Mouse (Mus musculus): Measurements from ENCODE around the gene Mctp1.
A peak's percentile ranks its signal among the peaks of the same experiment; 100 is the strongest.
"Not testable (repeated sequence)": the region's sequence is repeated elsewhere in the genome, so short reads cannot be mapped to it uniquely, and the experiment has no call there.

The Mctp1 gene

GRCm38 (mm10) chr13:76481601-76482000, 97.3 kb downstream of the Mctp1 start:
- no peak for DNase-seq (ENCODE audit: low spot score in 2 of 2)

DNA sequence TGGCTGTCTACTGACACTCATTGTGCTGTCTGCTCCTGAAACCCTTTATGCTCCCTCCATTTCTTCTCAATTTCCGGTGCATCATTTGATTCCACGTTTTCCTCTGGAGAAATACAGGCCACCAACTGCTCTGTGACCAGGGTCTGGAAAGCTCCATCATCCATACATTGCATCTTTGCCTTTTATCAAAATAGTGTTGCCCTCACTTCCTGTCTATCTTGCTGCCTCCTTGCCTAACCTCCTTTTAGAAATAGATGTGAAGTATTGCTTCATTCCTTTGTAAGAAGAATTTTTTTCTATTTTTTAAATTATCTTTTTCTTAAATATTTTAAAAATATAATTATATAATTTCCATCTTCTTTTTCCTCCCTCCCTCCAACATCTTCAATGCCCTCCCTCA, 98.7 kb downstream of the Mctp1 start:
- DNase-seq (ENCODE audit: low spot score in 2 of 2), result no peak

DNA sequence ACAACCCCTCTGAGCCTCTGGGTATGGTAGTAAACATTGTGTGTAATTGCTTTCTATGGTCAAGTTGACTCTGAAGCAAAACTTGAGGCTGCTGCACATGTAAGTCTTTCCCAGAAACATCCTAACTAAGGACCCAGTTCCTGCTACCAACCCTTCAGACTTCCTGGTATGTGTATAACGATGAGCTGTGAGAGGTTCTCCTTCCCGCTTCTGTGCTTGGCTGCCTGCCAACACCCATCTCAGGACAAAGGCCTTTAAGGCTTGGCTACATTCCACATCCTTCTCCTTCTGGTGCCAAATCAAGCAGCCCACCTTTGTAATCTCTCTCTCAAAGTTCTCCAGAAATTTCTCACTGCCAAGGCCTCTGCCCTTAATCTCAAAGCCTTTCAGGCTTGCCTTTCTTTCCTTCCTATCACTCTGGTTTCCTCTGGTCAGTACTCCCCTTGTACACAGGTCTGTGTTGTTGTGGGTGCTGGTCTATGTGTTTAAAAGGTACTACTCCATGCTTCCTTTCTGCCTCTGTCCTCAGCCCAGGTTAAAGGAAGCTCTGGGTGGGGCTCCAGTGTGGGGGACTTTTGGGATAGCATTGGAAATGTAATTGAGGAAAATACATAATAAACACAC, 99.9 kb downstream of the Mctp1 start:
- no peak for DNase-seq (ENCODE audit: low spot score in 2 of 2)

- no peak for DNase-seq (ENCODE audit: low spot score in 2 of 2)
These were observed 131.6 kb downstream of the Mctp1 start for GRCm38 (mm10) chr13:76515896-76516295.

- DNase-seq (ENCODE audit: low spot score in 2 of 2), result no peak
These were observed 138.8 kb downstream of the Mctp1 start for GRCm38 (mm10) chr13:76523170-76523569.

DNA sequence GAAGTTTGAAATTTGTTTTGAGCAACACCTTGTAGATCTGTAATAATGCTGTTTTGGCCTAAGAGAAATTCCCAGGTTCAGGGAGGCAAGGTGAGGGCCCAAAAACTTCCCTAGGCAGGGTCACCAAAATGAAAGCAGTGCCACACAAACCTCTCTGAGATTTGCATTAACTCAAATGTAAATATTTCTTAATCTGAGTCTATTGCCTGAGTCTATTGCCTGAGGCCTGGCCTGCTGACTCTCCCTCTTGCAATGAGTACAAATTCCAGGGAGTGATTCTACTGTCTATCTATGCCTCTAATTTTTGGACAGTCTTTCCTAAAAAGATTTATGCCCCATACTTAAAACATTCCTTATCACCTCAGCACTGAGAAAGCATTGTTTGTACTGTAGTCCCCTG, 143.0 kb downstream of the Mctp1 start:
- no peak for DNase-seq (ENCODE audit: low spot score in 2 of 2)

GRCm38 (mm10) chr13:76527751-76528150, 143.4 kb downstream of the Mctp1 start:
- DNase-seq (ENCODE audit: low spot score in 2 of 2), result no peak

DNA sequence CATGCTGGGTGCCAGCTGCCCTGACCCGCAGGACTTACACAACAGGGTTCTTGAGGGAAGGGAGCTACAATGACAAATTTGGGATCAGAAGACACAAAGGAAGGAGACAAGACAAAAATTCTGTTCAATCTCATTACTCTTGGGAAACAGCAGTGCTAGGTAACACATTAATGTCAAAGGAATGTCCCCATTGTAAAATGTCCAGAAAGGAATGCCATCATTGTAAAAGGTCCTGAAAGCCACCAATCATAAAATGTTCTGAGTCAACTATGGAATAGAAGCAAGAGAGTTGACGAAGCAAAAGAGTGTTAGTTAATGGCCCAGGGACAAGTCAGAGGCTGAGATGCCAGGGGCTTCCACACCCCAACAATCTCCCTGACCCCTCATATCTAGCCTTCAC, 145.6 kb downstream of the Mctp1 start:
- no peak for DNase-seq (ENCODE audit: low spot score in 2 of 2)

GRCm38 (mm10) chr13:76530867-76531504, 146.7 kb downstream of the Mctp1 start:
- no peak for DNase-seq (ENCODE audit: low spot score in 2 of 2)

GRCm38 (mm10) chr13:76547854-76548253, 163.5 kb downstream of the Mctp1 start:
- no peak for DNase-seq (ENCODE audit: low spot score in 2 of 2)

GRCm38 (mm10) chr13:76560918-76561317, 176.6 kb downstream of the Mctp1 start:
- no peak for DNase-seq (ENCODE audit: low spot score in 2 of 2)

DNA sequence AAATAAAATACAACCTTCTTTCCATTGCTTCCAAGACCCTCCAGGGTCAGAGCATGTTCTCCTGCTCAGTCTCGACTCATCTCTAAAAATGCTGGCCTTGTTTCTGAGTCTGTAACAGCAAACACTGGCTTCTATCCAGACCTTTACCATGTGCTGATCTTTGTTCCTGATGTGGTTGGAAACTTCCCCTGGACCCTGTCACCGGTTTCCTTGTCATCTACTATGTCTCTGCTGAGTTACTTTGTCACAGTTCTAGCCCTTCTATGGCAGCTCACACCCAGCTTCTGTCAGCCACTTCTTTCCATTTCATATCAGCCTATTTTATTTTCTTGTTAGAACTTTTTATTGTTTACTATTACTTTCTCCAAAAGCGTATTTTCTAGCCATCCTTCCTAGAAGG, 177.3 kb downstream of the Mctp1 start:
- no peak for DNase-seq (ENCODE audit: low spot score in 2 of 2)

DNA sequence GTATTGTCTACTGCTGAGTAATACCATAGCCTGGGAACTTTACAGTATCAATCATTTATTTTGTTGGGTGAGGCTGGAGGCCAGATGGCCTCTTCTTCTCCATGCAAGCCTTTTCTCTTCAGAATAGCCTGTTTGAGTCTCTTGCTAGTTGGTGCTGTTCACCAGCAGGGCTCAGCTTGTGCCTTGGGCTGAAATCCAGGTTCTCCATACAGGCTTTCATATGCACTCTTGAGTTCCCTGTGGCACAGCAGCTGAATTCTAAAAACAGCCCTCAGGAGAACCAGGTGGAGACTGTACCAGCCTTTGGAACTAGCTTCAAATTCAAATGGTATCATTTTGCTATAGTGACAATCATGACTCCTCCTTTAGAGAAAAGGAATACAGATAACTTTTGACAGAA, 179.7 kb downstream of the Mctp1 start:
- no peak for DNase-seq (ENCODE audit: low spot score in 2 of 2)

DNA sequence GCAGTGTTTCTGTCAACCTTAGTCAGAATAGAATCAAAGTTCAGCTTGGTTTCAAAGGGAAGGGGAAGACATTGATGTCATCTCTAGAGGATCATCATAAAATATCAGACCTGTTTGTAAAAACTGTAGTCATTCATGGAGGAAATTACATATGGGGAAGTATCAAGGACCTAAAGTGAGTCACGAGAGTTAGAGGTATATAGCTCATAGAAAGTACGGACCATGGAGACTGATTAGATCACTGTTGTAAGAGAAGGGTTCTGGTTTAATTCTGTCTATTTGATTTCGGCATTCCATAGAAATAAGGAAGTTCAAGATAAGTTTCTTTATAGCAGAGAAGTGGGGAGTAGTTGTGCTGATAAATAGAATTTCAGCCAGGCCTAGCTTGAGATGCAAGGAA, 181.7 kb downstream of the Mctp1 start:
- no peak for DNase-seq (ENCODE audit: low spot score in 2 of 2)

GRCm38 (mm10) chr13:76567448-76567847, 183.1 kb downstream of the Mctp1 start:
- no peak for DNase-seq (ENCODE audit: low spot score in 2 of 2)

- DNase-seq (ENCODE audit: low spot score in 2 of 2), result no peak
These were observed 184.4 kb downstream of the Mctp1 start for GRCm38 (mm10) chr13:76568569-76569211.

GRCm38 (mm10) chr13:76579414-76579813, 195.1 kb downstream of the Mctp1 start:
- DNase-seq (ENCODE audit: low spot score in 2 of 2), result peak; percentile 39 to 60

- DNase-seq (ENCODE audit: low spot score in 2 of 2), result no peak
These were observed 201.1 kb downstream of the Mctp1 start for GRCm38 (mm10) chr13:76585447-76585846.

- not testable (repeated sequence) for DNase-seq (ENCODE audit: low spot score in 2 of 2)
These were observed 206.4 kb downstream of the Mctp1 start for GRCm38 (mm10) chr13:76590709-76591108.

- DNase-seq (ENCODE audit: low spot score in 2 of 2), result no peak
These were observed 206.9 kb downstream of the Mctp1 start for GRCm38 (mm10) chr13:76591189-76591588.

GRCm38 (mm10) chr13:76591692-76592091, 207.4 kb downstream of the Mctp1 start:
- DNase-seq (ENCODE audit: low spot score in 2 of 2), result no peak

DNA sequence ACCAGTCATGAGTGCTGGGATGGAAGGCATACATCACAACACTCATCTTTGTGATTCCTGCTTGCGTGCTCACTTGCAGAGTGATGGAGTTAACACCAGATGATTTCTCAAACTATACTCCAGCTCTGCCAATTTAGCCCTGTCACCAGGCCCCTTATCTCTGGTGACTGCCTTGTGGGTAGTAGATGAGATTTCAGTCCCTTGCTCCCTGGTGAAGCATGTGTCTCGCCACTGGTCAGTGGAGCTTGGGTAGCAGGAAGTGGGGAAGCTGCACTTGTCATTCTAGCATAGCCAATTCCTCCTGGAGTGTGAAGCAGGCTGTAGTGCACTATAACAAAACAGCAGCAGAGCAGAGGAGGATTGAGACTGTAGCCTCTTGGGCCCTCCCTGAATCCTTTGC, 208.6 kb downstream of the Mctp1 start:
- no peak for DNase-seq (ENCODE audit: low spot score in 2 of 2)

- DNase-seq (ENCODE audit: low spot score in 2 of 2), result no peak
These were observed 212.7 kb downstream of the Mctp1 start for GRCm38 (mm10) chr13:76597005-76597404.

Data from left cerebral cortex, adult 9 months (tissue).